Mouse (Mus musculus) small intestine, adult 2 months (tissue): ENCODE measurements around the gene Nsg1.

Experiments used
- CTCF ChIP-seq: fragments of 200-500 bp; IDR thresholded peaks from 2 replicates; pipeline ENCODE4 v1.5.1; 2012; ENCODE audit warnings: low read depth, mild to moderate bottlenecking, control low read depth, inconsistent platforms, low read length, moderate library complexity, mixed read lengths; ENCODE audit not compliant: insufficient replicate concordance, insufficient read length; ENCODE audit errors: extremely low read depth
- POLR2A ChIP-seq: fragments of 200-500 bp; IDR thresholded peaks from 2 replicates; pipeline ENCODE4 v1.6.1; 2012; ENCODE audit warnings: low read depth, mild to moderate bottlenecking, control low read depth, inconsistent platforms, low read length, moderate library complexity

DNA sequence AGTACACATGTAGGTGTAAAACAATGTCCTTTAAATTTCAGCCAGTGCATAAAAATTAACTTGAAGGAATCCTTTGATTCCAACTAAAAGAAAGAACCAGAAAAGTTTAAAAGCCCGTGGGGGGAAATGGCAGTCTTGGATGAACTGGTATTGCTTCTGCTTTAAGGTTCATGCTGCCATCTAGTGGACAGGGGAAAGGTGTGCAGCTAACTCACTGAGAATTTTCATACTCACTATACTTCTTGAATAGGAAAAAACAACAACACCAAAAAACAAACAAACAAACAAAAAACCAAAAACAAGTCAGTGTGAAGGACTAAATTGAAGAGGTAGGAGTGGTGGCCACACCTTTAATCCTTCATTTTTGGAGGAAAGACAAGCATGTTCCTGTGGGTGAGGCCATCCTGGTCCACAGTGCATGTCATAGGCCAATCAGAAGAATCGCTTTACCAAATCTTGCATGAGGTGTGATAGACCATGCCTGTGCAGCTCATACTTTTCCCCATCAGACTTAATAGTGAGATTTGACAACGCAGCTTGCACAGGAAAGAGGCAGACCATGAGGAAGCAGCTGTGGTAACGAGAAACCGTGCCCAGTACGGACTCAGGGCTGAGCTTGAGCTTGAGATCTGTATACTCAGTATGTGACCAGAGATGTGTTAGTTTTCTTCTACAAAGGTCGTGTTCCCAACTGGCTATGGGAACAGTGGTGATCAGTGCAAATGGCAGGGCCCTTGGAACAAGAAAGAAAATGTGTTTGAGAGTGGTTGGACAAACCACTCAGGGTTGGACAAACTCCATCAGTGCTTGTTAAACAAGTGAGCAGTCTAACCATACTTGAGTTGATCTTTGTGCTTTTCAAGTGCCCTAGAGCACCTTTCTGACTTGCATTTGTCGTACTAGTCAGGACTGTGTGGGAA lies 68.4 kb downstream of the Nsg1 start:
- no peak for TF ChIP-seq POLR2A
- no peak for TF ChIP-seq CTCF
